Mouse (Mus musculus) brain, adult 2 months (tissue): ENCODE measurements around the gene Bbs9.

Experiments
- DNase-seq: peaks from one replicate; pipeline ENCODE4 v3.0.0; 2011; ENCODE audit warnings: low read depth, low spot score

Bbs9 gene

GRCm38 (mm10) chr9:22741967-22742366, 266.5 kb downstream of the Bbs9 start:
- DNase-seq = no peak

- DNase-seq = no peak
Measured at GRCm38 (mm10) chr9:22748617-22749016, 273.1 kb downstream of the Bbs9 start.

GRCm38 (mm10) chr9:22750779-22751545, 275.4 kb downstream of the Bbs9 start:
- no peak for DNase-seq

- DNase-seq = no peak
Measured at GRCm38 (mm10) chr9:22751546-22751929, 276.0 kb downstream of the Bbs9 start.

- no peak for DNase-seq
Measured at GRCm38 (mm10) chr9:22754081-22754672, 278.7 kb downstream of the Bbs9 start.

GRCm38 (mm10) chr9:22758487-22758886, 283.0 kb downstream of the Bbs9 start:
- DNase-seq = no peak

- no peak for DNase-seq
Measured at GRCm38 (mm10) chr9:22759241-22759640, 283.7 kb downstream of the Bbs9 start.

- DNase-seq = peak; percentile 87
Measured at GRCm38 (mm10) chr9:22760376-22760775, 284.9 kb downstream of the Bbs9 start.

GRCm38 (mm10) chr9:22761487-22761886, 286.0 kb downstream of the Bbs9 start:
- DNase-seq = no peak

- DNase-seq = no peak
Measured at GRCm38 (mm10) chr9:22765618-22766220, 290.2 kb downstream of the Bbs9 start.

- DNase-seq = no peak
Measured at GRCm38 (mm10) chr9:22767154-22767553, 291.6 kb downstream of the Bbs9 start.

GRCm38 (mm10) chr9:22767860-22768259, 292.3 kb downstream of the Bbs9 start:
- DNase-seq = no peak

GRCm38 (mm10) chr9:22771785-22772184, 296.3 kb downstream of the Bbs9 start:
- no peak for DNase-seq

- DNase-seq = no peak
Measured at GRCm38 (mm10) chr9:22776246-22776961, 300.9 kb downstream of the Bbs9 start.

- no peak for DNase-seq
Measured at GRCm38 (mm10) chr9:22777425-22777824, 301.9 kb downstream of the Bbs9 start.

- no peak for DNase-seq
Measured at GRCm38 (mm10) chr9:22779631-22780030, 304.1 kb downstream of the Bbs9 start.

GRCm38 (mm10) chr9:22786006-22786405, 310.5 kb downstream of the Bbs9 start:
- peak; percentile 47 for DNase-seq

- no peak for DNase-seq
Measured at GRCm38 (mm10) chr9:22788423-22788822, 312.9 kb downstream of the Bbs9 start.

- no peak for DNase-seq
Measured at GRCm38 (mm10) chr9:22788850-22789249, 313.3 kb downstream of the Bbs9 start.

GRCm38 (mm10) chr9:22789380-22790168, 314.1 kb downstream of the Bbs9 start:
- peak; percentile 24 for DNase-seq

GRCm38 (mm10) chr9:22791208-22791607, 315.7 kb downstream of the Bbs9 start:
- DNase-seq = no peak
